Mouse (Mus musculus): ENCODE measurements around the gene Map3k7. TPM values are rescaled to one million over a fixed set of nuclear protein-coding genes. Genes with fewer than 3 reads are reported as not detected.
"Not testable (repeated sequence)": the region's sequence is repeated elsewhere in the genome, so short reads cannot be mapped to it uniquely, and the experiment has no call there.

Gene Map3k7
- polyA plus RNA-seq, 1 experiment from 2014 or later, result 14.4 TPM

DNA sequence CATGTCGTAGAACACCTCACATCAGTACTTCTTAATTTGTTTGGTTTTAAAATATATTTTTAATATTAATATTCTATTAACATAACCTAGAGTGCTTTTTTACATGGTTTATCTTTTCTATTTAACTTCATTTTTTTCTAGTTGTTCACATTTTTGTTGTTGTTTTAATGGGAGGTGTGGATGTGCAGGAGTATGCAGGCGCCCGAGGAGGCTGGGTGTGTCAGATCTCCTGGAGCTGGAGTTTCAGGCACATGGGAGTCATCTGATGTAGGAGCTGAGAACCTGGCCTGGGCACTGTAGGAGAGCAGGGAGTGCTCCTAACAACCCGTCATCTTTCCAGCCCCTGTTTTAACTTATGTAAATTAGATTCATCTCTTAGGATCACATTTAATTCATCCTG is 44.2 kb downstream of the Map3k7 start:
- Histone ChIP-seq H3K36me3 (ENCODE audit: control insufficient read depth, insufficient read depth, low read length) (peaks cover 11% of the 10 kb centered on the region; the same call in 1 of the 2 replicates), H3K9ac (ENCODE audit: low read depth, low read length) (no peak overlapping the region), H3K9me3 (ENCODE audit: control insufficient read depth, low read length) (no peaks in the 10 kb centered on the region), H3K27me3 (replicated peaks; ENCODE audit: control insufficient read depth, insufficient read depth, low read length) (no peaks in the 10 kb centered on the region), H3K4me1 (ENCODE audit: control insufficient read depth, insufficient read depth, low read depth, low read length) (no peaks in the 10 kb centered on the region), H3K27ac (ENCODE audit: low read depth, low read length) (no peak overlapping the region), H3K4me3 (ENCODE audit: low read length) (no peak overlapping the region), H3K4me2 (ENCODE audit: low read length) (no peak overlapping the region)
- no peak for ATAC-seq
- 87% methylated on average over 4 of the region's 4 CpGs for WGBS

GRCm38 (mm10) chr4:32010808-32011207 is 46.9 kb downstream of the Map3k7 start:
- ATAC-seq, result no peak
- Histone ChIP-seq H3K9ac (ENCODE audit: low read depth, low read length) (no peak overlapping the region), H3K4me1 (ENCODE audit: control insufficient read depth, insufficient read depth, low read depth, low read length) (no peaks in the 10 kb centered on the region), H3K27me3 (replicated peaks; ENCODE audit: control insufficient read depth, insufficient read depth, low read length) (no peaks in the 10 kb centered on the region), H3K36me3 (ENCODE audit: control insufficient read depth, insufficient read depth, low read length) (peaks cover 11% of the 10 kb centered on the region), H3K4me2 (ENCODE audit: low read length) (no peak overlapping the region), H3K9me3 (ENCODE audit: control insufficient read depth, low read length) (no peaks in the 10 kb centered on the region), H3K4me3 (ENCODE audit: low read length) (no peak overlapping the region), H3K27ac (ENCODE audit: low read depth, low read length) (no peak overlapping the region)
- 78% methylated on average over 5 of the region's 5 CpGs for WGBS

GRCm38 (mm10) chr4:32011218-32011973 is 47.5 kb downstream of the Map3k7 start:
- Histone ChIP-seq H3K36me3 (ENCODE audit: control insufficient read depth, insufficient read depth, low read length) (peaks cover 15% of the 10 kb centered on the region), H3K4me3 (ENCODE audit: low read length) (no peak overlapping the region), H3K9me3 (ENCODE audit: control insufficient read depth, low read length) (no peaks in the 10 kb centered on the region), H3K27ac (ENCODE audit: low read depth, low read length) (no peak overlapping the region), H3K9ac (ENCODE audit: low read depth, low read length) (no peak overlapping the region), H3K4me1 (ENCODE audit: control insufficient read depth, insufficient read depth, low read depth, low read length) (no peaks in the 10 kb centered on the region), H3K4me2 (ENCODE audit: low read length) (no peak overlapping the region), H3K27me3 (replicated peaks; ENCODE audit: control insufficient read depth, insufficient read depth, low read length) (no peaks in the 10 kb centered on the region)
- no peak for ATAC-seq
- 94% methylated on average over 6 of the region's 6 CpGs for WGBS

GRCm38 (mm10) chr4:32021131-32021530 is 57.2 kb downstream of the Map3k7 start:
- Histone ChIP-seq H3K9me3 (ENCODE audit: control insufficient read depth, low read length) (no peaks in the 10 kb centered on the region), H3K9ac (ENCODE audit: low read depth, low read length) (no peak overlapping the region), H3K36me3 (ENCODE audit: control insufficient read depth, insufficient read depth, low read length) (peaks cover 21% of the 10 kb centered on the region), H3K27me3 (replicated peaks; ENCODE audit: control insufficient read depth, insufficient read depth, low read length) (no peaks in the 10 kb centered on the region), H3K4me2 (ENCODE audit: low read length) (no peak overlapping the region), H3K4me1 (ENCODE audit: control insufficient read depth, insufficient read depth, low read depth, low read length) (no peaks in the 10 kb centered on the region), H3K4me3 (ENCODE audit: low read length) (no peak overlapping the region), H3K27ac (ENCODE audit: low read depth, low read length) (no peak overlapping the region)
- no peak for ATAC-seq
- WGBS, result 78% methylated on average over 3 of the region's 3 CpGs

DNA sequence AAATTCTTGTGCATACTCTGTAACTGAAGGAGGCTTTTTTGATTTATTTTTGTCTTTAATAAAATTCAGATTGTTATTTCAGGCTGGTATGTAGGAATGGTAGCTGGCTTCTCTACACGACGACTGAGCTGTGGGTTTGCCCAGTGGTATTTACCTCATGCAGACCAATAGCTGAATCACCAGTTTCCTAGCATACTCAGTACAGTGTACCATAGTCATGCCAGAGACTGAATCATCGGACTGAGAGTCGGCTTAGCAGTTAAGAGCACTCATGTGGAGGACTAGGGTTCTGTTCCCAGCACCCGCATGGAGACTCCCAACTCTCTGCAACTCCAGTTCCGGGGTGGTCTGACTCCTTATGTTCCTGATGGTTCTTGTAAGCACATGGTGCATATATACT is 58.4 kb downstream of the Map3k7 start:
- no peak overlapping the region for H3K27ac ChIP-seq (ENCODE audit: low read depth, low read length)
- no peak overlapping the region for H3K4me3 ChIP-seq (ENCODE audit: low read length)
- no peak for ATAC-seq
- H3K4me2 ChIP-seq (ENCODE audit: low read length), result no peak overlapping the region
- H3K4me1 ChIP-seq (ENCODE audit: control insufficient read depth, insufficient read depth, low read depth, low read length), result no peaks in the 10 kb centered on the region
- no peaks in the 10 kb centered on the region for H3K9me3 ChIP-seq (ENCODE audit: control insufficient read depth, low read length)
- no peak overlapping the region for H3K9ac ChIP-seq (ENCODE audit: low read depth, low read length)
- 97% methylated on average over 6 of the region's 6 CpGs for WGBS
- peaks cover 14% of the 10 kb centered on the region for H3K36me3 ChIP-seq (ENCODE audit: control insufficient read depth, insufficient read depth, low read length)
- no peaks in the 10 kb centered on the region for H3K27me3 ChIP-seq (replicated peaks; ENCODE audit: control insufficient read depth, insufficient read depth, low read length)

- not testable (repeated sequence) for H3K4me1 ChIP-seq (ENCODE audit: control insufficient read depth, insufficient read depth, low read depth, low read length); H3K4me3 ChIP-seq (ENCODE audit: low read length); H3K9ac ChIP-seq (ENCODE audit: low read depth, low read length); H3K27me3 ChIP-seq (replicated peaks; ENCODE audit: control insufficient read depth, insufficient read depth, low read length); ATAC-seq; H3K27ac ChIP-seq (ENCODE audit: low read depth, low read length); H3K4me2 ChIP-seq (ENCODE audit: low read length); H3K9me3 ChIP-seq (ENCODE audit: control insufficient read depth, low read length)
- H3K36me3 ChIP-seq (ENCODE audit: control insufficient read depth, insufficient read depth, low read length), result peaks cover 11% of the 10 kb centered on the region
- 85% methylated on average over 2 of the region's 2 CpGs for WGBS
These were observed 60.3 kb downstream of the Map3k7 start for GRCm38 (mm10) chr4:32024170-32024569.

- H3K27ac ChIP-seq (ENCODE audit: low read depth, low read length), result no peak overlapping the region
- H3K9me3 ChIP-seq (ENCODE audit: control insufficient read depth, low read length), result no peaks in the 10 kb centered on the region
- no peak overlapping the region for H3K4me2 ChIP-seq (ENCODE audit: low read length)
- H3K27me3 ChIP-seq (replicated peaks; ENCODE audit: control insufficient read depth, insufficient read depth, low read length), result no peaks in the 10 kb centered on the region
- no peak overlapping the region for H3K4me3 ChIP-seq (ENCODE audit: low read length)
- WGBS, result 90% methylated on average over 2 of the region's 2 CpGs
- no peak overlapping the region for H3K9ac ChIP-seq (ENCODE audit: low read depth, low read length)
- no peak for ATAC-seq
- no peaks in the 10 kb centered on the region for H3K4me1 ChIP-seq (ENCODE audit: control insufficient read depth, insufficient read depth, low read depth, low read length)
- H3K36me3 ChIP-seq (ENCODE audit: control insufficient read depth, insufficient read depth, low read length), result peaks cover 7% of the 10 kb centered on the region
These were observed 61.2 kb downstream of the Map3k7 start for GRCm38 (mm10) chr4:32025105-32025504.

- no peaks in the 10 kb centered on the region for H3K27me3 ChIP-seq (replicated peaks; ENCODE audit: control insufficient read depth, insufficient read depth, low read length)
- H3K4me1 ChIP-seq (ENCODE audit: control insufficient read depth, insufficient read depth, low read depth, low read length), result no peaks in the 10 kb centered on the region
- H3K9me3 ChIP-seq (ENCODE audit: control insufficient read depth, low read length), result no peaks in the 10 kb centered on the region
- ATAC-seq, result peak; percentile 30; the same call in 1 of the 2 replicates
- H3K36me3 ChIP-seq (ENCODE audit: control insufficient read depth, insufficient read depth, low read length), result 0 out of 2 replicates have a peak, but pooled peaks cover 3% of the 10 kb centered on the region
- WGBS, result 87% methylated on average over 9 of the region's 9 CpGs
- H3K4me2 ChIP-seq (ENCODE audit: low read length), result no peak overlapping the region
- H3K4me3 ChIP-seq (ENCODE audit: low read length), result no peak overlapping the region
- no peak overlapping the region for H3K9ac ChIP-seq (ENCODE audit: low read depth, low read length)
- H3K27ac ChIP-seq (ENCODE audit: low read depth, low read length), result no peak overlapping the region
These were observed 63.2 kb downstream of the Map3k7 start for GRCm38 (mm10) chr4:32027094-32027493.

DNA sequence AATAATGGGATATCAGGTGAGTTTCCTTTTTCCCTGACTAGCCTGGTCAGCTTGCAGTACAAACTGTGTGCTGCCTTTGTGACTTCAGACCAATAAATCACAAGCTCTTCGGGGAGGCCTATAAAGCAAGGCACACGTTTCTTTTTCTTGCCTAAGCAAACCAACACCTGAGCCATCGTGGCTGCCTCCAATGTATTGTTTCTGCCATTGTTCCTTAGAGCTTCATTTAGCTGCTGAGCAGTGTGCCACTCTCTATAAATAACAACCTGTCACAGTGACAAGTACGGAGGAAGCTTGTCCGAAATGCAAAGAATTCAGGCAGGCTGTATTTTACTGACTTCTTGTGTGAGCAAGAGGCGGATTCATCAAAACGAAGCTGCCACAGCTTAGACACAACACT is 73.4 kb downstream of the Map3k7 start:
- peaks cover 5% of the 10 kb centered on the region for H3K4me1 ChIP-seq (ENCODE audit: control insufficient read depth, insufficient read depth, low read depth, low read length)
- no peaks in the 10 kb centered on the region for H3K36me3 ChIP-seq (ENCODE audit: control insufficient read depth, insufficient read depth, low read length)
- H3K4me3 ChIP-seq (ENCODE audit: low read length), result no peak overlapping the region
- H3K4me2 ChIP-seq (ENCODE audit: low read length), result no peak overlapping the region
- no peak overlapping the region for H3K9ac ChIP-seq (ENCODE audit: low read depth, low read length)
- H3K9me3 ChIP-seq (ENCODE audit: control insufficient read depth, low read length), result no peaks in the 10 kb centered on the region
- H3K27ac ChIP-seq (ENCODE audit: low read depth, low read length), result no peak overlapping the region
- no peaks in the 10 kb centered on the region for H3K27me3 ChIP-seq (replicated peaks; ENCODE audit: control insufficient read depth, insufficient read depth, low read length)
- WGBS, result 66% methylated on average over 7 of the region's 7 CpGs
- ATAC-seq, result no peak

Measured in hindbrain, embryonic 16.5 days (tissue).